Mouse (Mus musculus): ENCODE data around the gene Coro2b.

GRCm38 (mm10) chr9:62438085-62438754, 98.6 kb downstream of the Coro2b start:
- TF ChIP-seq MAFK (IDR thresholded peaks at IDR 0.05; ENCODE audit: insufficient read depth, low read depth, low read length) (no peak), ZC3H11A (IDR thresholded peaks at IDR 0.05; ENCODE audit: borderline replicate concordance, low read depth, low read length) (no peak)

All from ES-E14 (cell line).